Mouse (Mus musculus) embryonic facial prominence, embryonic 12.5 days (tissue): ENCODE results near the gene Rab5a. TPM values are rescaled to one million over a fixed set of nuclear protein-coding genes. Genes with fewer than 3 reads are reported as not detected.

Experiments used
- ATAC-seq: fragments of 200-750 bp; cut with Nextera tagmentation; 2 replicates; pipeline ENCODE4 v1.8.0; 2017; ENCODE audit not compliant: insufficient number of reproducible peaks, insufficient read depth, low FRiP score, low TSS enrichment
- H3K27ac ChIP-seq: fragments of 300-500 bp; sonication (generic); 2 replicates; pipeline ENCODE4 v1.5.1; 2016; ENCODE audit warnings: mild to moderate bottlenecking
- H3K27me3 ChIP-seq: fragments of 300-500 bp; sonication (generic); 2 replicates; pipeline ENCODE4 v1.6.1; 2016; ENCODE audit warnings: mild to moderate bottlenecking, moderate library complexity
- H3K36me3 ChIP-seq: fragments of 300-500 bp; sonication (generic); 2 replicates; pipeline ENCODE4 v1.6.1; 2016; ENCODE audit warnings: mild to moderate bottlenecking
- H3K4me1 ChIP-seq: fragments of 300-500 bp; sonication (generic); 2 replicates; pipeline ENCODE4 v1.6.1; 2016
- H3K4me2 ChIP-seq: fragments of 300-500 bp; sonication (generic); replicated peaks from 2 replicates; pipeline ENCODE4 v1.6.1; 2016; ENCODE audit warnings: mild to moderate bottlenecking, moderate library complexity
- H3K4me3 ChIP-seq: fragments of 300-500 bp; sonication (generic); 2 replicates; pipeline ENCODE4 v1.5.1; 2016; ENCODE audit warnings: mild to moderate bottlenecking
- H3K9ac ChIP-seq: fragments of 300-500 bp; sonication (generic); 2 replicates; pipeline ENCODE4 v1.6.1; 2016; ENCODE audit warnings: mild to moderate bottlenecking, moderate library complexity
- H3K9me3 ChIP-seq: fragments of 300-500 bp; sonication (generic); 2 replicates; pipeline ENCODE4 v1.6.1; 2016; ENCODE audit warnings: mild to moderate bottlenecking, moderate library complexity
- WGBS: fragments of 180-500 bp; shearing (Covaris S2); methylation state at CpG from one replicate; pipeline ENCODE4 v1.1.7; 2016; 5-methylcytosine and 5-hydroxymethylcytosine counted together
- polyA plus RNA-seq: library from polyadenylated mRNA; unstranded; fragments of >200 nt; fragmentation: Nextera tagmentation; extraction: Ambion mirVana; gene quantifications from 2 replicates; pipeline ENCODE4 v1.2.1, GENCODE M21; 2016

Rab5a gene
- polyA plus RNA-seq, 1 experiment from 2014 or later = 100 TPM

DNA sequence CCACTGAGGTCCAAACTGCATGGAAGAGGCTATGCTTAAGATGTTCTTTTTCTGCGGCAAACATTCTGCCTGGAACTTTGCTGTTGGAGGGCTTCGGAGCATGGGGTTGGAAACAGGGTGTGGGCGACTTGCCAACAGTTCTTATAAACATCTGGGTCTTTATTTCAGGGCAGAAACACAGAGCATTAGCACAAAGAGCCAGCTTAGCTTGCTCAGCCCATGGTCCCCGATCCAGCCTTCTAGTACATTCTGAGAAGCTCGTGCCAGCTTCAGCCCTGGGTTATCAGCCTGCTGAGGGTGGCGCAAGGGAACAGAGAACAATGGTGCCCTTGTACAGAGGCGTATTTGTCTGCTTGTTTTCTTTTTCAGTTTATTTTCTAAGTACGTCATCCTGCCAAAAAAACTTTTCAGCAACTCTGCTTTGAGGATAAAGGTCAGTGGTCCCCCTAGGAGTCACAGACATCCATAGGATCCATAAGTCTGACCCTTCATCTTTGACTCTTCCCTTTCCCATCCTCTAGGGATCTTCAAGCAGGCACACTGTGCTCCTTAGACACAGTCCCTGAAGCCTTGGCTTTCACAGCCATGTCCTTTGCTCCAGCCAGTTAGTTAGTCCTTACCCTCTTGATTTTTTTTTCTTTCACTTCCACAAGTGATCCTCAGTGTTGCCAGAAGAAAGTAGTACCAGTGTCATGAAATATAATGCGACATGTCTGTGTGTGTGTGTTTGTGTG lies 64.7 kb downstream of the Rab5a start:
- H3K4me1 ChIP-seq = no peaks in the 10 kb centered on the region; the same call in 1 of the 2 replicates
- H3K9ac ChIP-seq = no peak overlapping the region
- WGBS = 61% methylated on average over 9 of the region's 9 CpGs
- H3K4me2 ChIP-seq = no peak overlapping the region
- H3K4me3 ChIP-seq = no peak overlapping the region
- no peak for ATAC-seq
- H3K9me3 ChIP-seq = no peaks in the 10 kb centered on the region
- no peaks in the 10 kb centered on the region for H3K36me3 ChIP-seq
- no peaks in the 10 kb centered on the region for H3K27me3 ChIP-seq
- no peak overlapping the region; the same call in 1 of the 2 replicates for H3K27ac ChIP-seq

DNA sequence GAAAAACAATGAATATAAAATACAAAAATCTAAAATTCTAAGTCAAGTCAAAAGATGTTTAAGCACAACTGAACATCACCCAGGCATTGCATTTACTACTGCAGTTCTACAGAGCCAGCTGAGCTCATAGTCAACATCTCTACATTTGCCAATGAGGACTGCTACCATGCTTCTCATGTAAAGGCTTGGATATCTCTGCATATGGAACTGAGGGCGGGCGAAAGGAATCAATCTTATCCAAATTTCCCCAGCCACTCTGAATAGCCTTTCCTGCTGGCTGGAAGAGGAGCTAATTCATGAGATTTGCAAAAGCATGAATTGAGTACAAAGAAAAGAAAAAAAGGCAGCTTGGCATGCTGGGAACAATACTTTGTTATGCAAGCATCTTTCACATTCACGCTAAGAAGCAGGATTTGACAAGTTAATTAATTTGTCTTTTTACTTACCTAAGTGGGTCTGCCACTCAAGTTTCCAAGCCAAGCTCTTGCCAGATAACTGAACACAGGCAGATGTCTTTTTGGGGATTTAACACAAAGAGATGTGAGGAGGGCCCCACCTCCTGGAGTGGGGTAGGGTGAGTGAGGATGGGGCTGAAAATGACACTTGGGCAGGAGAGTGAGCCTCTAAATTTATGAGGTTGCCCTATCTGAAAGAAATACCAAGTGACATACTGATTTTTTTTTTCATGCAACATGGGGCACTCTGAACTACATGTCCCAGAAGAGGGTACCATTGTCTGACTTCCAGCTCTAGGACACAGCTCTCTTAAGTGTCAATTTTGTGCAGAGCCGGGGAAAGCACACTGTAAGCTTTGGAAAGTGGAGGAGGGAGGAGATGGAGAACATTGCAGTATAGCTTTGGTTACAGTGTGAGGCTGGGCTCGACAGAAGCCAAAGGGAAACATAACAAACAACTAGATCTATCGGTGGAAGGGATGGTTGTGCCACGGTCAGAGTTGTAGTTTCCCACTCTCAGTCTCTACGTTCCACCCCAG lies 72.6 kb downstream of the Rab5a start:
- no peaks in the 10 kb centered on the region for H3K4me1 ChIP-seq
- H3K27me3 ChIP-seq = no peaks in the 10 kb centered on the region
- no peak overlapping the region for H3K9ac ChIP-seq
- H3K4me2 ChIP-seq = no peak overlapping the region
- 70% methylated on average over 8 of the region's 8 CpGs for WGBS
- no peak for ATAC-seq
- H3K27ac ChIP-seq = no peak overlapping the region
- no peaks in the 10 kb centered on the region for H3K36me3 ChIP-seq
- H3K9me3 ChIP-seq = no peaks in the 10 kb centered on the region
- H3K4me3 ChIP-seq = no peak overlapping the region

GRCm38 (mm10) chr17:53554088-53554487 lies 75.1 kb downstream of the Rab5a start:
- no peak overlapping the region for H3K4me3 ChIP-seq
- H3K9me3 ChIP-seq = no peaks in the 10 kb centered on the region
- H3K4me1 ChIP-seq = no peaks in the 10 kb centered on the region
- WGBS = 76% methylated on average over 4 of the region's 4 CpGs
- H3K27ac ChIP-seq = no peak overlapping the region
- H3K9ac ChIP-seq = no peak overlapping the region
- ATAC-seq = no peak
- H3K4me2 ChIP-seq = no peak overlapping the region
- no peaks in the 10 kb centered on the region for H3K27me3 ChIP-seq
- no peaks in the 10 kb centered on the region for H3K36me3 ChIP-seq

- ATAC-seq = no peak
- Histone ChIP-seq H3K9ac (no peak overlapping the region), H3K9me3 (no peaks in the 10 kb centered on the region), H3K27me3 (no peaks in the 10 kb centered on the region), H3K36me3 (no peaks in the 10 kb centered on the region), H3K4me2 (no peak overlapping the region), H3K27ac (no peak overlapping the region), H3K4me3 (no peak overlapping the region), H3K4me1 (no peaks in the 10 kb centered on the region)
- WGBS = 78% methylated on average over 3 of the region's 3 CpGs
These were observed 75.8 kb downstream of the Rab5a start for GRCm38 (mm10) chr17:53554813-53555212.

Other genes starting within 250 kb of the Rab5a start
- gene Efhb, start 15.9 kb upstream of the Rab5a start, polyA plus RNA-seq = 0.19 and 0.54 TPM in 2 replicates
- 0.41 and 0.52 TPM in 2 replicates for gene Pp2d1, start 60.2 kb downstream of the Rab5a start, polyA plus RNA-seq
- gene Kat2b, start 87.6 kb downstream of the Rab5a start, polyA plus RNA-seq = 2.3 and 2.7 TPM in 2 replicates
- 33.3 and 39.2 TPM in 2 replicates for gene Sgo1, start 210.1 kb downstream of the Rab5a start, polyA plus RNA-seq